Mouse (Mus musculus) hindbrain, embryonic 15.5 days (tissue): ENCODE data around the gene Tyk2. TPM values are rescaled to one million over a fixed set of nuclear protein-coding genes. Genes with fewer than 3 reads are reported as not detected.

Experiments
- ATAC-seq: fragments of 200-750 bp; cut with Nextera tagmentation; 2 replicates; pipeline ENCODE4 v1.8.0; 2017; ENCODE audit warnings: low read depth, moderate number of reproducible peaks, moderate TSS enrichment; ENCODE audit not compliant: low FRiP score
- H3K27ac ChIP-seq: fragments of 300-500 bp; sonication (generic); replicated peaks from 2 replicates; pipeline ENCODE4 v1.5.1; 2015; ENCODE audit warnings: mild to moderate bottlenecking, inconsistent platforms
- H3K27me3 ChIP-seq: fragments of 300-500 bp; sonication (generic); 2 replicates; pipeline ENCODE4 v1.6.1; 2015; ENCODE audit warnings: control low read depth, inconsistent platforms
- H3K36me3 ChIP-seq: fragments of 300-500 bp; sonication (generic); 2 replicates; pipeline ENCODE4 v1.6.1; 2015; ENCODE audit warnings: control low read depth, inconsistent platforms
- H3K4me1 ChIP-seq: fragments of 300-500 bp; sonication (generic); replicated peaks from 2 replicates; pipeline ENCODE4 v1.6.1; 2015; ENCODE audit warnings: control low read depth, inconsistent platforms
- H3K4me2 ChIP-seq: fragments of 300-500 bp; sonication (generic); 2 replicates; pipeline ENCODE4 v1.6.1; 2015; ENCODE audit warnings: moderate library complexity, mild to moderate bottlenecking, inconsistent platforms
- H3K4me3 ChIP-seq: fragments of 300-500 bp; sonication (generic); 2 replicates; pipeline ENCODE4 v1.5.1; 2015; ENCODE audit warnings: mild to moderate bottlenecking, inconsistent platforms
- H3K9ac ChIP-seq: fragments of 300-500 bp; sonication (generic); 2 replicates; pipeline ENCODE4 v1.6.1; 2015; ENCODE audit warnings: inconsistent platforms
- H3K9me3 ChIP-seq: fragments of 300-500 bp; sonication (generic); 2 replicates; pipeline ENCODE4 v1.6.1; 2016; ENCODE audit warnings: control low read depth, inconsistent platforms
- WGBS: fragments of 180-500 bp; shearing (Covaris S2); methylation state at CpG from one replicate; pipeline ENCODE4 v1.1.7; 2015; 5-methylcytosine and 5-hydroxymethylcytosine counted together
- polyA plus RNA-seq: library from polyadenylated mRNA; unstranded; fragments of >200 nt; fragmentation: Nextera tagmentation; extraction: Ambion mirVana; gene quantifications from 2 replicates; pipeline ENCODE4 v1.2.1, GENCODE M21; 2015

Tyk2 gene
- polyA plus RNA-seq, 1 experiment from 2014 or later: 11.3 TPM

DNA sequence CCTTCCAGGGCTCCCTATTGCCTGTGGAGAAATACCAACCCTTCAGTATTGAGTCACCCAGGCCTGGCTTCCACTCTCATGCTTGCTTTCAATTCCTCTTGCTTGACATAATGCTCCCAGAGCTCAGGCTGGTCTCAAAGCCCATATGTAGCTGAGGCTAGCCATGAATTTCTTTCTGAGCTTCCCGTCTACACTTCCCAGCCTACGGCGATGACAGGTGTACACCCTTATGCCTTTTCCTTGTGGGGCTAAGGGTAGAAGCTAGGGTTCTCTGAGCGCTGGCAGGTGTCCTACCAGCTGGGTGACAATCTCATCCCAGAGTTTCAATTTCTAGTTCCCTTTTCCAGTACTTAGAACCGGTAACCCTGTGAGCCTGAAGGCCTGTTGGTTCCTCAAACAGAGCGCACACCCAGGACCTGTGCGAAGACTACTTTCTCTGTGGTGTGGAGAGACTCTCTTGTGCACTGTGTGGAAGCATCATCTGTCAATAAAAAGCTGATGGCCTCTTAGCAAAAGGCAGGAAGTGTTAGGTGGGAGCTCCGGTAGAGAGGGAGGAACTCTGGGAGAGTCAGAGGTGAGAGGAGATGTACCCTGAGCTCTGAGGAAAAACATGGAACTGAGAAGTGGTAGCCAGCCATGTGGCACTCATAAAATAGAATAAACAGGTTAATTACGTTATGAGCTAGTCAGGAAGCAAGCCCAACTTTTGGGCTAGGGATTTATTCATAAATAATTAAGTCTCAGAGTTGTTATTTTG, 5.4 kb downstream of the Tyk2 start:
- H3K27ac ChIP-seq: no peak overlapping the region
- H3K4me1 ChIP-seq: peaks cover 6% of the 10 kb centered on the region
- 91% methylated on average over 9 of the region's 9 CpGs for WGBS
- H3K9me3 ChIP-seq: no peaks in the 10 kb centered on the region
- ATAC-seq: no peak
- H3K4me2 ChIP-seq: no peak overlapping the region
- no peak overlapping the region for H3K4me3 ChIP-seq
- no peaks in the 10 kb centered on the region for H3K27me3 ChIP-seq
- no peak overlapping the region for H3K9ac ChIP-seq
- peaks cover 34% of the 10 kb centered on the region for H3K36me3 ChIP-seq

DNA sequence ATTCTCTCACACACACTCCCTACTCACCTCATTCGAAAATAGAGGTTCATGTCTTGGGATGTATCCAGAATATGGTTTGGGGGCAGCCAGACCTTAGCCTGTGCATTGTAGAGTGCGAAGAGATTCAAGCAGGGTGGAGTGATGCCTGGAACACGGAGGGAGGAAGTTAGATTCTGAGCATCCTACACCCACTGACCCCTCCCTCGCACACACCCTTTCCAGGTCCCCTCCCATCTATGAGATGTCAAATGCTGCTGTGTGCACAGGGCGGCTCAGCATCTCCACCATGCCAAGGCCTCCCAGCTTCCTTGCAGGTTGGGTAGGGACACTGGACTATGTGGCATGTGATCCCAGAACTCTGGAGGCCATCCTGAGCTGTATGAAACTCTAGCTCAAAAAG, 6.2 kb downstream of the Tyk2 start:
- peaks cover 37% of the 10 kb centered on the region for H3K36me3 ChIP-seq

DNA sequence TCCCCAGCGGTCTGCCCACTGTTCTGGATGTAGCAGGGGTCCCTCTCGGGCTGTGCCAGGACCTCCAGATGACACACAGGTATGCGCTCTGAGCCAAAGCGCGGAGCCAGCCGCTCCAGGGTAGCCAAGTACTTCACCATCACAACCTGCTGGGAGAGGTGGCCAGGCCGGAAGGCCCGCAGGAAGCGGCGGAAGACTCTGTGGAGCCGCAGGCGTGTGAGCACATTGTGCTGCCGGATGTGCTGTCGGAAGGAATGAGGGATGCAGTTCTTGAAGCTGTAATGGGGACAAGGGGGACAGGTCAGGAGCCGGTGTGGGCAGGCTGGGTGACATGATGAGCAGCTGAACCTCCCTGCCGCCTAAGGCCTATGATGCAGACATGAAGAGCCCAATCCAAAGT, 9.6 kb downstream of the Tyk2 start:
- no peaks in the 10 kb centered on the region for H3K9me3 ChIP-seq
- no peak for ATAC-seq
- H3K4me2 ChIP-seq: no peak overlapping the region
- no peak overlapping the region for H3K4me3 ChIP-seq
- no peaks in the 10 kb centered on the region for H3K27me3 ChIP-seq
- 94% methylated on average over 16 of the region's 16 CpGs for WGBS
- H3K36me3 ChIP-seq: peaks cover 36% of the 10 kb centered on the region
- no peak overlapping the region for H3K9ac ChIP-seq
- no peaks in the 10 kb centered on the region for H3K4me1 ChIP-seq
- H3K27ac ChIP-seq: no peak overlapping the region

More for the DNA sequence above, 6.2 kb downstream of the Tyk2 start:
- Histone ChIP-seq H3K4me1 (no peaks in the 10 kb centered on the region), H3K9me3 (no peaks in the 10 kb centered on the region), H3K4me2 (no peak overlapping the region), H3K27me3 (no peaks in the 10 kb centered on the region), H3K9ac (no peak overlapping the region), H3K27ac (no peak overlapping the region), H3K4me3 (no peak overlapping the region)
- no peak for ATAC-seq
- 86% methylated on average over 5 of the region's 5 CpGs for WGBS

DNA sequence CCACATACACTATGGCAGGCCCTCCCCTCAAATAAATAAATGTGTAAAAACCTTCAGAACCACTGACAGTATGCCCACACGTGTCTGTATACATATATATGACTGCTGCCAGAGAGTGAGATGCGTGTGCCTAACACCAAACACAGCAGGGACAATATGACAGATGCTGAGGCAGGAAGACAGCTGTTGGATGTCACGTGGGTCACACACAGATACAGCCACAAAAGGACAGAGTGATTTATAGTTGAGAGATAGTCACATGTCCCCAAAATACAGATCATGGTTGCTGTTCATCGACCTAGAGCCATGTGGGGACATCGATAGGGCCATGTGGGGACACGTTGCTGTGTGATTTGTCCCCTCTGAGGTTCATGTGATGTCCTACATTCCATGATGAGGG, 14.0 kb downstream of the Tyk2 start:
- peaks cover 9% of the 10 kb centered on the region; the same call in 1 of the 2 replicates for H3K36me3 ChIP-seq
- H3K9me3 ChIP-seq: no peaks in the 10 kb centered on the region
- no peaks in the 10 kb centered on the region for H3K4me1 ChIP-seq
- H3K27me3 ChIP-seq: no peaks in the 10 kb centered on the region
- no peak overlapping the region for H3K27ac ChIP-seq
- no peak overlapping the region for H3K4me3 ChIP-seq
- no peak overlapping the region for H3K4me2 ChIP-seq
- no peak for ATAC-seq
- WGBS: 74% methylated on average over 6 of the region's 6 CpGs
- no peak overlapping the region for H3K9ac ChIP-seq

DNA sequence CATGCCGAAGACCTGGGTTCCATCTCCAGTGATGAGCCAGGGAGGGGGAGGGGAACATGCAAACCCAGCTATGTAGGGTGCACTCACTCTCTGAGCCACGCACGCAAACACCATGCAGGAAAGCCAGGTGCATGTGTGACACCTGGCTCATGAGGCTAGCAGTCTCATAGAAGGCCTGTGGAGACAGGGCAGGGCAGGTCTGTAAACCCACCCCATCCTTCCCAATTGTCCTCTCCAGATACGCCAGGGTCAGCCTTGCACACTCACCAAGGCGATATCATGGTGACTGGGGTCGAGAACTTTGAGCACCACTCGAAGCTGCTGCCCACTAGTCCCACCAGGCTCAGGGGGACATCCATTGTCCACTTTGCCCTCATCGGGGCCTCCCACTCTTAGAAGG, 15.9 kb downstream of the Tyk2 start:
- H3K9ac ChIP-seq: no peak overlapping the region
- ATAC-seq: no peak
- 85% methylated on average over 8 of the region's 8 CpGs for WGBS
- H3K27me3 ChIP-seq: no peaks in the 10 kb centered on the region
- H3K9me3 ChIP-seq: no peaks in the 10 kb centered on the region
- peaks cover 10% of the 10 kb centered on the region; the same call in 1 of the 2 replicates for H3K36me3 ChIP-seq
- no peak overlapping the region for H3K4me3 ChIP-seq
- H3K4me1 ChIP-seq: no peaks in the 10 kb centered on the region
- no peak overlapping the region for H3K4me2 ChIP-seq
- no peak overlapping the region for H3K27ac ChIP-seq

DNA sequence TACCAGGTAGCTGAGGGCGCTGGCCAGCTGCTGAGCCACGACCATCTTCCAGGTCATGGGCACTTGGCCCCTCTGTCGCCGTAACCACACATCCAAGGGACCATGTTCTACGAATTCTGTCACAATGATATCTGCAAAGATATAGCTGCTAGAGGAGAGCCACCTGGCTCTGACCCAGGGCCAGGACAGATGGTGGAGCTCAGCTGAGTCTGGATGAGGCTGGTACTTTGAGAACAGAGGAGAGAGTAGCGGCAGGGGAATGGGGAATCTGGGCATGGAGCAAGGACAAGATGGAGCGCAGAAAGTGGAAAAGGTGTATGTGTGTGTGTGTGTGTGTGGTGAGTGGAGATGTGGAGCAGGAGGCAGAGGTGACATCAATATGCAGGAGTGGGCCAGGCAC, 16.9 kb downstream of the Tyk2 start:
- Histone ChIP-seq H3K9ac (no peak overlapping the region), H3K4me3 (no peak overlapping the region), H3K4me2 (no peak overlapping the region), H3K27ac (no peak overlapping the region), H3K27me3 (no peaks in the 10 kb centered on the region), H3K4me1 (no peaks in the 10 kb centered on the region), H3K9me3 (no peaks in the 10 kb centered on the region), H3K36me3 (peaks cover 10% of the 10 kb centered on the region; the same call in 1 of the 2 replicates)
- 92% methylated on average over 7 of the region's 7 CpGs for WGBS
- no peak for ATAC-seq

DNA sequence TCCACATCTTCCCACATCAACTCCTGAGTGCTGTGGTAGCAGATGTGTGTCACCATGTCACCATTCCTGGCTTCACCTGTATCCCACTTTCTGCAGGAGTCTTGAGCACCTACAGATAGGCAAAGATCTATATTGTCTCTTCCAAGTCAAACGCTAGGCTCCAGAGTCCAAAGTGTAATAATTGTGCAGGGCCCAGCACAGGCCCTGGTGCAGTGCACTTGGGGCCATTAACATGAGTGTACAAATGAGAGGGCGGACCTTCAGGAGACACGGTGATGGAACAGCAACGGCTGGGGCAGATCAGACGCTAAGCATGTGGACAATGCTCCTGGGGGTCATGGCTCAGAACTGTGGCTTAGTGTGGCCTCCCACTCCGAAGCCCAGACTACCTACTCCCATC, 17.3 kb downstream of the Tyk2 start:
- Histone ChIP-seq H3K27me3 (no peaks in the 10 kb centered on the region), H3K4me3 (no peak overlapping the region), H3K36me3 (peaks cover 10% of the 10 kb centered on the region; the same call in 1 of the 2 replicates), H3K9ac (no peak overlapping the region), H3K4me1 (no peaks in the 10 kb centered on the region), H3K9me3 (no peaks in the 10 kb centered on the region), H3K4me2 (no peak overlapping the region), H3K27ac (no peak overlapping the region)
- ATAC-seq: no peak
- 88% methylated on average over 6 of the region's 6 CpGs for WGBS

DNA sequence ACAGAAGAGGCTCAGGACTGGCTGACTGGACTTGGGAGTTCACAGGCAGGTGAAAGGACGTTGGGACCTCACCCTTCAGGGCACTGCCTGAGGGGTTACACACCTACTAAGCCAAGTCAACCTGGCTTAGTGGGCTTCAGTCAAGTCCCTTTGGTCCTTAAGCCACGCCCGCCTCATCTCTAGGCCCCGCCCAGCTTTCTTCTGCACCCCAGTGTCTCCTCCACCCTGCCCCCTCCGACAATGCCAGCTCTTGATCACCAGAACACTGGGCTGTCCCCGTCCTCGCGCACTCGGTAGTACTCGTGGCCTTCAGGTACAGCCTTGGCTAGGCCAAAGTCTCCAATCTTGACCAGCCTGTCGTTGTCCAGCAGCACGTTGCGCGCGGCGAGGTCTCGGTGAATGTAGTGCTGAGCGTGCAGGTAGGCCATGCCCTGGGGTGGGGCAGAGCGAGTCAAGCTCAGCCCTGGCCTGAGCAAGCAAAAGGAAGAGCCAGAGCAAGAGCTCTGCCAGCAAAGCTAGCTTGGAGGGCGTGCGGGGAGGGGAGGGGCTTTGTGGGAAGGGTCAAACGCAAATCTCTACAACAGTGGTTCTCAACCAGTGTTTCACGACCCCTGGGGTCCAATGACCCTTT, 23.3 kb downstream of the Tyk2 start:
- H3K36me3 ChIP-seq: 0 out of 2 replicates have a peak, but pooled peaks cover 6% of the 10 kb centered on the region
- no peaks in the 10 kb centered on the region for H3K9me3 ChIP-seq
- peak; percentile 31; the same call in 1 of the 2 replicates for ATAC-seq
- H3K4me2 ChIP-seq: no peak overlapping the region
- H3K27me3 ChIP-seq: no peaks in the 10 kb centered on the region
- 45% methylated on average over 23 of the region's 23 CpGs for WGBS
- no peak overlapping the region for H3K27ac ChIP-seq
- no peaks in the 10 kb centered on the region for H3K4me1 ChIP-seq
- no peak overlapping the region for H3K9ac ChIP-seq
- H3K4me3 ChIP-seq: no peak overlapping the region

DNA sequence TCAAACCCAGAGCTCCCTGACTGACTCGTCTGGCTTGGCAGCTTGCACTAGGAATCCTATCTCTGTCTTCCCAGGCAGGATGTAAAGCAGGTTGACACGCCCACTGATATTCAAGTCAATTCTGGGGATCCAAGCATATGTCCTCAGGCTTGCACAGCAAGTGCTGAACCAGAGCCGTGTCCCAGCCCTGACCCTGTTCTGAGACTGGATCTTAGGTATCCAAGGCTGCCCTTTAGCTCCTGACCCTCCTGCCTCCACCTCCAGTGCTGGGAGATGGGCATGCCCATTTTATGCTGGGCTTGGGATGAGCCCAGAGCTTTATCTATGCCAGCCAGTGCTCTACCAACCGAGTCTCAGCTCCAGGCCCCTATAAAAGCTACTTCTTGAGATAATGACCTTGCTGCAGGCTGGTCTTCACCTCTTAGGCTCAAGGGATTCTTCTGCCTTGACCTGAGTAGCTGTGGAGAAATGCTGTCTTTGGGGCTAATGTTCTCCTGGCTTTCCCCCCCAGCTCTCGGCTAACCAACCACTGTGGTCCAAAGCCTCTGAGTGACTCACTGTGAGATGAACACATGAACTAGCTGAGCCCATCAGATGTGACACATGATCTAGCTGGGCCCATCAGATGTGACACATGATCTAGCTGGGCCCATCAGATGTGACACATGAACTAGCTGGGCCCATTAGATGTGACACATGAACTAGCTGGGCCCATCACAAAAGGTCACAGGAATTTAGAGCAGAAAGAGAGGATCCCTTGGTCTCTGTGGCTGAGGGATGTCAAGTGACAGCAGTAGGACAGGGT, 25.1 kb downstream of the Tyk2 start:
- H3K27ac ChIP-seq: no peak overlapping the region
- no peak overlapping the region for H3K9ac ChIP-seq
- H3K9me3 ChIP-seq: no peaks in the 10 kb centered on the region
- H3K27me3 ChIP-seq: no peaks in the 10 kb centered on the region
- ATAC-seq: no peak
- H3K4me1 ChIP-seq: no peaks in the 10 kb centered on the region
- 83% methylated on average over 5 of the region's 5 CpGs for WGBS
- H3K4me3 ChIP-seq: no peak overlapping the region
- H3K4me2 ChIP-seq: no peak overlapping the region
- H3K36me3 ChIP-seq: 0 out of 2 replicates have a peak, but pooled peaks cover 6% of the 10 kb centered on the region

DNA sequence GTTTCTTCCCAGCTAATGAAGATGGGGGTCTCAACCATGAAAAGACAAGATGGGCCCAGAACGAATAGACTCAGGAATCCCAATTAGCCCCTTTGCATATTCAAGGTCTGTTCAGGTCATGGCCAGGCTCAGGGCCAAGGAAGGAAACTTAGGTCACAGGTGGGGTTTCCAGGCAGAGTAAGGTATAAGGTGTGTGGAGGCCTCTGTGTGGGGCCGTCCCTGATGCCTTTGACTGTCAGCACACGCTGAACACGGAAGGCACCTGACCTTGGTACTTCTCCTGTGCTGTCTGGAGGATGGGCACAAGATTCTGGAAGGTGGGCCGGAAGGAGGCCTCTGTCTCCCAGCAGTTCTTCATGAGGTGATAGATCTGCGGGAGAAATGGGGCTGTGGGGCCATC, 26.2 kb downstream of the Tyk2 start:
- WGBS: 86% methylated on average over 6 of the region's 6 CpGs
- no peak for ATAC-seq

DNA sequence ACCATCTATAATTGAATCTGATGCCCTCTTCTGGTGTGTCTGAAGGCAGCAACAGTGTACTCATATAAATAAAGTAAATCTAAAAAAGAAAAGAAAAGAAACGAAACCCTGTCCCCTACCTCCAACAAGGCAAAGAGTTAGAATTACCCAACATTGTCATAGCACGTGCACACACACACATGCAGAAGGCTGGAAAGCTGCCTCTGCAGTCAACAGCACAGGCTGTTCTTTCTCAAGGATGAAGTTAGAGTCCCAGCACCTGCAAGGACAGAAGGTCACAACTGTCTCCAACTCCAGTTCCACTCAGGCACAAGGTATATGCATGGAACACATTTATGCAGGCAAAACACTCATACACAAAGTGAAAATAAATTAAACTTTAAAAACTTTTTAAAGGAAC, 29.0 kb downstream of the Tyk2 start:
- Histone ChIP-seq H3K4me1 (no peaks in the 10 kb centered on the region), H3K4me2 (no peak overlapping the region), H3K27ac (no peak overlapping the region), H3K36me3 (no peaks in the 10 kb centered on the region), H3K4me3 (no peak overlapping the region), H3K27me3 (no peaks in the 10 kb centered on the region), H3K9ac (no peak overlapping the region), H3K9me3 (no peaks in the 10 kb centered on the region)
- ATAC-seq: no peak
- WGBS: 86% methylated on average over 2 of the region's 2 CpGs

More for the DNA sequence above, 26.2 kb downstream of the Tyk2 start:
- Histone ChIP-seq H3K27ac (no peak overlapping the region), H3K27me3 (no peaks in the 10 kb centered on the region), H3K9ac (no peak overlapping the region), H3K36me3 (0 out of 2 replicates have a peak, but pooled peaks cover 2% of the 10 kb centered on the region), H3K4me2 (no peak overlapping the region), H3K9me3 (no peaks in the 10 kb centered on the region), H3K4me1 (no peaks in the 10 kb centered on the region), H3K4me3 (no peak overlapping the region)
